Mouse (Mus musculus) forelimb bud, embryonic 11.5 days (tissue): Measurements from ENCODE around the gene Fam240a.

Experiments
- DNase-seq: peaks from one replicate; pipeline ENCODE4 v3.0.0-alpha.2; 2012; ENCODE audit warnings: low read depth, low spot score

The Fam240a gene

GRCm38 (mm10) chr9:110893429-110893828 lies 23.2 kb downstream of the Fam240a start:
- DNase-seq, result no peak

- no peak for DNase-seq
Measured at GRCm38 (mm10) chr9:110892552-110892951, 24.1 kb downstream of the Fam240a start.

GRCm38 (mm10) chr9:110891077-110891828 lies 25.4 kb downstream of the Fam240a start:
- DNase-seq, result no peak

GRCm38 (mm10) chr9:110890026-110890783 lies 26.5 kb downstream of the Fam240a start:
- no peak for DNase-seq

GRCm38 (mm10) chr9:110888935-110889334 lies 27.7 kb downstream of the Fam240a start:
- DNase-seq, result no peak

GRCm38 (mm10) chr9:110887388-110888303 lies 29.0 kb downstream of the Fam240a start:
- DNase-seq, result no peak

GRCm38 (mm10) chr9:110881953-110882352 lies 34.7 kb downstream of the Fam240a start:
- DNase-seq, result no peak

GRCm38 (mm10) chr9:110880772-110881171 lies 35.9 kb downstream of the Fam240a start:
- DNase-seq, result no peak

GRCm38 (mm10) chr9:110879998-110880561 lies 36.6 kb downstream of the Fam240a start, which contains the start of gene Tmie:
Gene Tmie, minus strand, starts transcription at chr9:110880113.
- no peak for DNase-seq

GRCm38 (mm10) chr9:110879191-110879920 lies 37.3 kb downstream of the Fam240a start, which contains the start of gene Als2cl:
Gene Als2cl, plus strand, starts transcription at chr9:110879870.
- DNase-seq, result no peak

GRCm38 (mm10) chr9:110877888-110878287 lies 38.8 kb downstream of the Fam240a start:
- no peak for DNase-seq

- DNase-seq, result no peak
Measured at GRCm38 (mm10) chr9:110877353-110877752, 39.3 kb downstream of the Fam240a start.

GRCm38 (mm10) chr9:110875288-110875695 lies 41.4 kb downstream of the Fam240a start:
- DNase-seq, result no peak

GRCm38 (mm10) chr9:110874660-110875191 lies 41.9 kb downstream of the Fam240a start:
- DNase-seq, result no peak

GRCm38 (mm10) chr9:110873681-110874659 lies 42.7 kb downstream of the Fam240a start:
- no peak for DNase-seq

GRCm38 (mm10) chr9:110871030-110871429 lies 45.6 kb downstream of the Fam240a start:
- peak; percentile 68 for DNase-seq
